Mouse (Mus musculus) frontal cortex, postnatal 25 days (tissue): ENCODE results near the gene Usp54.
"Not testable (repeated sequence)": the region's sequence is repeated elsewhere in the genome, so short reads cannot be mapped to it uniquely, and the experiment has no call there.

Source experiments
- DNase-seq, 2 experiments: peaks; one replicate each; pipeline ENCODE4 v3.0.0; 2022; ENCODE audit warnings: low spot score in 2 of 2

The Usp54 gene

GRCm38 (mm10) chr14:20609519-20609918, 31.3 kb downstream of the Usp54 start:
- DNase-seq, result no peak

GRCm38 (mm10) chr14:20607396-20608126, 33.3 kb downstream of the Usp54 start:
- DNase-seq, result no peak

- no peak for DNase-seq
Measured at GRCm38 (mm10) chr14:20601287-20601686, 39.6 kb downstream of the Usp54 start.

GRCm38 (mm10) chr14:20600203-20600602, 40.7 kb downstream of the Usp54 start:
- DNase-seq, result no peak

- DNase-seq, result no peak
Measured at GRCm38 (mm10) chr14:20599542-20599941, 41.3 kb downstream of the Usp54 start.

- DNase-seq, result peak in 1 of 2 experiments; percentile 35
Measured at GRCm38 (mm10) chr14:20595781-20596180, 45.1 kb downstream of the Usp54 start.

GRCm38 (mm10) chr14:20587458-20587857, 53.4 kb downstream of the Usp54 start:
- DNase-seq, result no peak

- no peak for DNase-seq
Measured at GRCm38 (mm10) chr14:20578822-20579407, 61.9 kb downstream of the Usp54 start.

- peak; percentile 49 to 70 for DNase-seq
Measured at GRCm38 (mm10) chr14:20576179-20576578, 64.7 kb downstream of the Usp54 start.

- DNase-seq, result not testable (repeated sequence)
Measured at GRCm38 (mm10) chr14:20573196-20573595, 67.7 kb downstream of the Usp54 start.

GRCm38 (mm10) chr14:20565256-20566021, 75.4 kb downstream of the Usp54 start:
- no peak for DNase-seq

GRCm38 (mm10) chr14:20564692-20565091, 76.2 kb downstream of the Usp54 start:
- DNase-seq, result no peak

- DNase-seq, result no peak
Measured at GRCm38 (mm10) chr14:20561897-20562296, 79.0 kb downstream of the Usp54 start.

GRCm38 (mm10) chr14:20550136-20550535, 90.7 kb downstream of the Usp54 start:
- no peak for DNase-seq

- peak; percentile 50 to 60 for DNase-seq
Measured at GRCm38 (mm10) chr14:20546415-20546814, 94.4 kb downstream of the Usp54 start, which contains the start of gene Ppp3cb. Gene Ppp3cb (minus strand): TSS chr14:20546573.

GRCm38 (mm10) chr14:20545529-20546331, 95.1 kb downstream of the Usp54 start:
- DNase-seq, result peak; percentile 62 to 73

GRCm38 (mm10) chr14:20544467-20545411, 96.1 kb downstream of the Usp54 start:
- DNase-seq, result no peak

- no peak for DNase-seq
Measured at GRCm38 (mm10) chr14:20529643-20530042, 111.2 kb downstream of the Usp54 start.

GRCm38 (mm10) chr14:20520179-20520578, 120.7 kb downstream of the Usp54 start:
- no peak for DNase-seq

GRCm38 (mm10) chr14:20508424-20508823, 132.4 kb downstream of the Usp54 start:
- DNase-seq, result no peak

GRCm38 (mm10) chr14:20502966-20503365, 137.9 kb downstream of the Usp54 start:
- DNase-seq, result no peak
